Mouse (Mus musculus) heart, adult 2 months (tissue): ENCODE data around the gene 5730455P16Rik. TPM values are rescaled to one million over a fixed set of nuclear protein-coding genes. Genes with fewer than 3 reads are reported as not detected.
"Not testable (repeated sequence)": the region's sequence is repeated elsewhere in the genome, so short reads cannot be mapped to it uniquely, and the experiment has no call there.

Experiments used
- DNase-seq, 2 experiments: peaks; one replicate each; pipeline ENCODE4 v3.0.0; 2021
- H3K27ac ChIP-seq: fragments of 200-600 bp; 2 replicates; pipeline ENCODE4 v1.8.1; 2022
- H3K27me3 ChIP-seq: fragments of 200-500 bp; 2 replicates; pipeline ENCODE4 v1.6.1; 2012; ENCODE audit warnings: mild to moderate bottlenecking, low read length, inconsistent platforms, mixed read lengths; ENCODE audit not compliant: control insufficient read depth, insufficient read depth
- H3K36me3 ChIP-seq: fragments of 200-500 bp; 2 replicates; pipeline ENCODE4 v1.6.1; 2012; ENCODE audit warnings: low read length, inconsistent platforms; ENCODE audit not compliant: control insufficient read depth, insufficient read depth
- H3K4me1 ChIP-seq: fragments of 200-500 bp; 2 replicates; pipeline ENCODE4 v1.6.1; 2011; ENCODE audit warnings: low read length; ENCODE audit not compliant: control insufficient read depth, insufficient read depth
- H3K4me3 ChIP-seq: fragments of 200-600 bp; 2 replicates; pipeline ENCODE4 v1.8.1; 2022
- H3K79me2 ChIP-seq: fragments of 200-500 bp; replicated peaks from 2 replicates; pipeline ENCODE4 v1.6.1; 2012; ENCODE audit warnings: mild to moderate bottlenecking, inconsistent platforms, low read length, moderate library complexity, mixed read lengths; ENCODE audit not compliant: control insufficient read depth, insufficient read depth
- H3K9ac ChIP-seq: fragments of 200-500 bp; 2 replicates; pipeline ENCODE4 v1.6.1; 2012; ENCODE audit warnings: low read depth, mild to moderate bottlenecking, control low read depth, inconsistent platforms, low read length, mixed read lengths
- CTCF ChIP-seq: fragments of 200-600 bp; IDR thresholded peaks from 2 replicates; pipeline ENCODE4 v1.8.1; 2022; ENCODE audit warnings: antibody characterized with exemption, mild to moderate bottlenecking, moderate library complexity
- EP300 ChIP-seq: fragments of 200-500 bp; IDR thresholded peaks from 2 replicates; pipeline ENCODE4 v1.6.1; 2011; ENCODE audit warnings: low read depth, low read length, control low read depth; ENCODE audit not compliant: insufficient read depth
- POLR2A ChIP-seq: fragments of 200-500 bp; IDR thresholded peaks from 2 replicates; pipeline ENCODE4 v1.6.1; 2011; ENCODE audit warnings: mild to moderate bottlenecking, low read depth, low read length, control low read depth; ENCODE audit not compliant: insufficient read depth
- WGBS: fragments of 180-500 bp; shearing (Covaris S2); methylation state at CpG from one replicate; pipeline ENCODE4 v1.1.7; 2018; 5-methylcytosine and 5-hydroxymethylcytosine counted together
- intact Hi-C: fragments of 180-260 bp; cut with DNase I; formaldehyde crosslinking; loops from one replicate; pipeline ENCODE4 v1.15.1; 2025
- long read RNA-seq: library from polyadenylated mRNA; stranded (forward); transcript quantifications from one replicate; pipeline ENCODE4 v2.0.0, GENCODE M21; 2021
- polyA plus RNA-seq: library from polyadenylated mRNA; depleted of rRNA; stranded (reverse); fragments of >200 nt; gene quantifications from 2 replicates; pipeline ENCODE4 v1.2.3, GENCODE M21; 2012; rRNA removed
- total RNA-seq, 2 experiments: library from RNA; stranded (reverse); gene quantifications; 2 replicates each; pipeline ENCODE4 v1.2.3; 2021

The 5730455P16Rik gene
- 10 to 100 TPM; 19.2 to 22.8 TPM for total RNA-seq
- polyA plus RNA-seq: 4.6 and 10.2 TPM in 2 replicates
- long read RNA-seq, full-length matches to known transcripts: 17 of 18 reads
- long read RNA-seq, partial matches to known transcripts: 0 of 18 reads
- long read RNA-seq, other reads (novel, unspliced or antisense): 1 of 18 reads

DNA sequence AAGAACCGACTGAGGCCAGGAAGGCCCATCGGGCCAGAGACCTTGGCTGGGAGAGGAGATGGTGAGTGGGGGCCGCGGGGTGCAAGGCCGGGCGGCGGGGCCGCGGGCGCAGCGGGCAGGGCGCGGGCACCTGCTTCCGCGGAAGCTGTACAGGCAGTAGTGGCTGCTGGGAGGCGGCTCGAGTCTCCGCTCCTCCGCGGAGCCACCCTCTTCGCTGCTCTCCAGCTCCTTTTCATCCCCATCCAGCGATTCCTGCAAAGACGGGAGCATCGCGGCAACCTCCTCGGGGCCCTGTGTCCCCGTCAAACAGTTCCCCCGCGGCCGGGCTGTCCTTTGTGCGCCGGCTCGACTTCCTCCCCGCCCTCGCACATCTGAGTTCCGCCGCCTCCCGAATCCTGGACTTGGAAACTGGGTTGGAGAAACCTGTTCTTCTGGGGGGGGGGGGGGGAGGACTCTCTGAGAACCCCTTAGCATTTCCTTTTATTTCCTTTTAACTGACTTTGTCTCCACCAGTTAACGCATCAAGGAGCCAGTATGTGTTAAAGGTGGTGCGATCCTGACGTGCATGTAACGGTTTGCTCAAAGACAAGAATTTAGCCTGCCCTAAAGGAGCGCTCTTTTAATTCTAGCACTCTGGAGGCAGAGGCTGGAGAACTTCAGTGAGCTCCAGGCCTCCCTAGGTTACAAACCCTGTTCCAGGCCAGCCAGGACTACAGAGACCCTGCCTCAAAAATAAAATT lies at the start of gene 5730455P16Rik:
Gene 5730455P16Rik (minus strand): TSS at position 323 of the 740 bp plus-strand sequence.
- H3K27me3 ChIP-seq: no peaks in the 10 kb centered on the region
- 1% methylated on average over 42 of the region's 43 CpGs for WGBS
- H3K36me3 ChIP-seq: peaks cover 5% of the 10 kb centered on the region; the same call in 1 of the 2 replicates
- intact Hi-C loops: no loop called here
- no peaks in the 10 kb centered on the region for H3K79me2 ChIP-seq
- H3K27ac ChIP-seq: peak within 1 kb of the TSS; percentile 90
- H3K4me3 ChIP-seq: peak within 1 kb of the TSS; percentile 94
- peaks cover 2% of the 10 kb centered on the region for H3K4me1 ChIP-seq
- DNase-seq: peak; percentile 86 to 89
- TF ChIP-seq EP300: 0 out of 2 replicates have a peak, but pooled peaks have one; percentile 48
- peak; percentile 79 for TF ChIP-seq POLR2A
- no peak for TF ChIP-seq CTCF
- H3K9ac ChIP-seq: peak within 1 kb of the TSS; percentile 98

DNA sequence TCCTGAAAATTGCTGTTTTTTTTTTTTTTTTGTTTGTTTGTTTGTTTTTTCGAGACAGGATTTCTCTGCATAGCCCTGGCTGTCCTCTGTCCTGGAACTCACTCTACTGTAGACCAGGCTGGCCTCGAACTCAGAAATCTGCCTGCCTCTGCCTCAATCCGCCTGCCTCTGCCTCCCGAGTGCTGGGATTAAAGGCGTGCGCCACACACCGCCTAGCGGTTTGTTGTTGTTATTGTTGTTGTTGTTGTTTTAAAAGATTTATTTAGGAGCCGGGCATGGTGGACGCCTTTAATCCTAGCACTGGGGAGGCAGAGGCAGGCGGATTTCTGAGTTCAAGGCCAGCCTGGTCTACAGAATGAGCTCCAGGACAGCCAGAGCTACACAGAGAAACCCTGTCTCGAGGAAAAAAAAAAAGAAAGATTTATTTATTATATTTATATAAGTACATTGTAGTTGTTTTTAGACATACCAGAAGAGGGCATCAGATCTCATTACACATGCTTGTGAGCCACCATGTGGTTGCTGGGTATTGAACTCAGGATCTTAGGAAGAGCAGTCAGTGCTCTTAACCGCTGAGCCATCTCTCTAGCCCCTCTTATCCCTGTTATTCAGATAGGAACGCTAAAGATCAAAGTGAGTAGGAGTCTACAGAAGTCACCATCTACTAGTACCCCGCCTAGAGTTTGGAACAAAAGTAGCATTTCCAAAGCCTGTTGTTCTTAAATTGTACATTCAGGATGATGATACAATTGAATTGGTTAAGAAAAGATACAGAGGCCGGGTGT lies 48.4 kb upstream of the 5730455P16Rik start:
- H3K27ac ChIP-seq, H3K4me1 ChIP-seq, H3K79me2 ChIP-seq, H3K27me3 ChIP-seq, H3K9ac ChIP-seq, H3K4me3 ChIP-seq, DNase-seq, intact Hi-C loops, H3K36me3 ChIP-seq: not testable (repeated sequence)
- WGBS: 77% methylated on average over 16 of the region's 16 CpGs

DNA sequence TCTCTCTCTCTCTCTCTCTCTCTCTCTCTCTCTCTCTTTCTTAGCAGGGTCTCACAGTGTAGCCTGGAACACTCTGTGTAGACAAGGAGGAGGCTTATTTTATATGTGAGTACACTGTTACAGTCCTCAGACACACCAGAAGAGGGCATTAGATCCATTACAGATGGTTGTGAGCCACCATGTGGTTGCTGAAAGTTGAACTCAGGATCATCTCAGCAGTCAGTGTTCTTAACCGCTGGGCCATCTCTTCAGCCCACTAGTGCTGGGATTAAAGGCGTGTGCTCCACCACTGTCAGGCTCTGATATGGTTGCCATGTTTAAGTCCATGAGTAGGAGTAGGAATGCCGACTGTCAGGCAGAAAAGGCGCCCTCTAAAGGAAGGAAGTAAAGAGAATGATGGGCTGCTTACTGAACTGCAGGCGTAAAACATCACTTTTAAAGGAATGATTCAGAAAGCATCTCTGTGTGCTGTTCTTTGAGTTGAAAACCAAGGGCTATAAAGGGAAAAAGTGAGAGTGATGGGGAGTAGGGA lies 47.5 kb upstream of the 5730455P16Rik start:
- H3K4me3 ChIP-seq: no peak overlapping the region
- TF ChIP-seq CTCF: no peak

DNA sequence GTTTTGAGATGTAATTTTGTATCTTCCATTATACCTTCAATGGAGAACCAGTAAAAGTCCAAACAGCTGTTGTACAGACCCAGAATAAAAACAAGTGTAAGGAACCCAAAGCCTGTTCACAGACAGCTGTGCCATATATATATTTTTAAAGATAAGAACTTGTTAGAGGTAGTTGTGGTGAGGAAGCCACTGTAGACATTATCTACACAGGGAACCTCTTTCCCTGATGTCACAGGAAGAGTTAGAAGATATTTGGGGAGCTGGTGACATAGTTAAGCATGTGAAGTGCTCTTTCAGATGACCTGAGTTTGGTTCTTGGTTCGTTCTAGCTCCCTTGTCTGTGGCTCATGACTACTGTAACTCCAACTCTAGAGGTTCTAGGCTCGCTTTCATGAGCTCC lies 46.9 kb upstream of the 5730455P16Rik start:
- TF ChIP-seq POLR2A: no peak
- no peak for TF ChIP-seq CTCF
- no peak for TF ChIP-seq EP300
- intact Hi-C loops: no loop called here
- H3K27me3 ChIP-seq: no peaks in the 10 kb centered on the region
- H3K36me3 ChIP-seq: no peaks in the 10 kb centered on the region
- WGBS: 61% methylated on average over 2 of the region's 2 CpGs
- no peak overlapping the region for H3K9ac ChIP-seq
- no peaks in the 10 kb centered on the region for H3K4me1 ChIP-seq
- DNase-seq: no peak
- 0 out of 2 replicates have a peak, but pooled peaks cover 2% of the 10 kb centered on the region for H3K79me2 ChIP-seq
- H3K4me3 ChIP-seq: no peak overlapping the region
- H3K27ac ChIP-seq: no peak overlapping the region

More for the DNA sequence above, 47.5 kb upstream of the 5730455P16Rik start:
- no peak overlapping the region for H3K27ac ChIP-seq
- 0 out of 2 replicates have a peak, but pooled peaks cover 2% of the 10 kb centered on the region for H3K79me2 ChIP-seq
- DNase-seq: no peak
- no peak overlapping the region for H3K9ac ChIP-seq
- peaks cover 2% of the 10 kb centered on the region; the same call in 1 of the 2 replicates for H3K36me3 ChIP-seq
- no peaks in the 10 kb centered on the region for H3K4me1 ChIP-seq
- 53% methylated on average over 5 of the region's 5 CpGs for WGBS
- intact Hi-C loops: no loop called here
- H3K27me3 ChIP-seq: no peaks in the 10 kb centered on the region

DNA sequence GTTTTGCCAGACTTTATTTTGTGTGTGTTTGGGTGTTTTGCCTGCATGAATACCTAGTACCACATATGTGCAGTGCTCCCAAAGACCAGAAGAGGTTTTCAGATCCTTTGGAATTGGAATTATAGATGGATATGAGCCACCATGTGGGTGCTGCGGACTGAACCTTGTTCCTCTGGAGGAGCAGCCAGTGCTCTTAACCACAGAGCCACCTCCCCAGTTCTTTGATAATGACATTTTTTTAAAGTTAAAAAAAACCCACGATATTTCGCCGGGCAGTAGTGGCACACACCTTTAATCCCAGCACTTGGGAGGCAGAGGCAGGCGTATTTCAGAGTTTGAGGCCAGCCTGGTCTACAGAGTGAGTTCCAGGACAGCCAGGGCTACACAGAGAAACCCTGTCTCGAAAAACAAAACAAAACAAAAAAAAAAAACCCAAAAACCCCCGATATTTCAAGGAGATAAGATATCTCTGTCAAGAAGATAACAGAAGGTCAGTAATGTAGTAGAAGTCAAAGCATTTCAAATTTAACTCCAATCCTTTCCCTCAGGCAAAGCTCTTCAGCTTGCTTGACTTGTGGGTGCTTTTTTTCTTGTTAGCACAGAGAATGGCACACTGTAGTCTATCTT lies 43.7 kb upstream of the 5730455P16Rik start:
- Histone ChIP-seq H3K9ac (no peak overlapping the region), H3K4me3 (no peak overlapping the region), H3K27me3 (no peaks in the 10 kb centered on the region), H3K79me2 (no peaks in the 10 kb centered on the region), H3K36me3 (no peaks in the 10 kb centered on the region), H3K27ac (no peak overlapping the region), H3K4me1 (no peaks in the 10 kb centered on the region)
- TF ChIP-seq CTCF (no peak), EP300 (no peak), POLR2A (no peak)
- DNase-seq: no peak
- 71% methylated on average over 7 of the region's 7 CpGs for WGBS
- intact Hi-C loops: no loop called here
